ENCODE assay signal across 24 mouse cellular contexts in genomic region chr6:106471840-106472608, GRCm38 (mm10).
"Had no signal": no experiment of that assay in that cellular context is flagged by ENCODE, and none has a peak within 500 bp of the region (broad histone marks: within the 10 kb centered on the region; RNA-seq: fewer than 3 reads in every experiment).

No protein-coding gene starts in this region.

- H3K27me3 ChIP-seq: heart, embryonic 12.5 days; hindbrain, embryonic 12.5 days; intestine, embryonic 15.5 days; limb, embryonic 12.5 days had no signal

- H3K4me2 ChIP-seq: heart, embryonic 12.5 days; hindbrain, embryonic 12.5 days; hindbrain, embryonic 14.5 days; intestine, embryonic 15.5 days; limb, embryonic 12.5 days had no signal

- H3K9me3 ChIP-seq: heart, embryonic 10.5 days; heart, embryonic 12.5 days; hindbrain, embryonic 10.5 days; hindbrain, embryonic 12.5 days; intestine, embryonic 15.5 days; limb, embryonic 10.5 days; limb, embryonic 12.5 days had no signal

- ATAC-seq: hindbrain, embryonic 16.5 days; inflammation-experienced regulatory T-cells, adult 6 months; intestine, embryonic 15.5 days; intestine, postnatal 0 days had no signal

- H3K4me1 ChIP-seq: heart, embryonic 10.5 days; heart, embryonic 12.5 days; hindbrain, embryonic 10.5 days; hindbrain, embryonic 12.5 days; intestine, embryonic 15.5 days; limb, embryonic 10.5 days; limb, embryonic 12.5 days had no signal

- H3K36me3 ChIP-seq: heart, embryonic 10.5 days; heart, embryonic 12.5 days; hindbrain, embryonic 10.5 days; hindbrain, embryonic 12.5 days; intestine, embryonic 15.5 days; limb, embryonic 10.5 days; limb, embryonic 12.5 days had no signal

- H3K27ac ChIP-seq: gastrocnemius, adult 2 months; heart, embryonic 10.5 days; hindbrain, embryonic 10.5 days; hindbrain, embryonic 12.5 days; hindbrain, embryonic 14.5 days; intestine, embryonic 15.5 days; layer of hippocampus, adult 2 months; left cerebral cortex, adult 2 months; limb, embryonic 10.5 days; limb, embryonic 12.5 days had no signal

- H3K4me3 ChIP-seq: gastrocnemius, adult 2 months; heart, embryonic 10.5 days; heart, embryonic 12.5 days; hindbrain, embryonic 10.5 days; hindbrain, embryonic 12.5 days; intestine, embryonic 15.5 days; layer of hippocampus, adult 2 months; left cerebral cortex, adult 2 months; limb, embryonic 10.5 days; limb, embryonic 12.5 days had no signal

- H3K9ac ChIP-seq: heart, embryonic 12.5 days; hindbrain, embryonic 12.5 days; hindbrain, embryonic 14.5 days; intestine, embryonic 15.5 days; limb, embryonic 12.5 days had no signal

- DNase-seq: gastrocnemius, adult 2 months; gastrocnemius, postnatal 10 days; gastrocnemius, postnatal 25 days; heart, adult 18-20 months; heart, postnatal 10 days; heart, postnatal 4 days; kidney, adult 18-20 months; kidney, adult 8-10 months; kidney, postnatal 10 days; kidney, postnatal 25 days; kidney, postnatal 4 days had no signal
